Mouse (Mus musculus) naive thymus-derived CD4-positive, alpha-beta T cell, adult 5 months (primary cell): Measurements from ENCODE around the gene Twf1. TPM values are rescaled to one million over a fixed set of nuclear protein-coding genes. Genes with fewer than 3 reads are reported as not detected.

Experiments
- polyA plus RNA-seq: library from polyadenylated mRNA; unstranded; fragments of 100-300 nt; shearing (Covaris generic); gene quantifications from one replicate; pipeline ENCODE4 v1.2.1, GENCODE M21; 2017

Gene Twf1
- polyA plus RNA-seq, result 20.4 TPM

DNA sequence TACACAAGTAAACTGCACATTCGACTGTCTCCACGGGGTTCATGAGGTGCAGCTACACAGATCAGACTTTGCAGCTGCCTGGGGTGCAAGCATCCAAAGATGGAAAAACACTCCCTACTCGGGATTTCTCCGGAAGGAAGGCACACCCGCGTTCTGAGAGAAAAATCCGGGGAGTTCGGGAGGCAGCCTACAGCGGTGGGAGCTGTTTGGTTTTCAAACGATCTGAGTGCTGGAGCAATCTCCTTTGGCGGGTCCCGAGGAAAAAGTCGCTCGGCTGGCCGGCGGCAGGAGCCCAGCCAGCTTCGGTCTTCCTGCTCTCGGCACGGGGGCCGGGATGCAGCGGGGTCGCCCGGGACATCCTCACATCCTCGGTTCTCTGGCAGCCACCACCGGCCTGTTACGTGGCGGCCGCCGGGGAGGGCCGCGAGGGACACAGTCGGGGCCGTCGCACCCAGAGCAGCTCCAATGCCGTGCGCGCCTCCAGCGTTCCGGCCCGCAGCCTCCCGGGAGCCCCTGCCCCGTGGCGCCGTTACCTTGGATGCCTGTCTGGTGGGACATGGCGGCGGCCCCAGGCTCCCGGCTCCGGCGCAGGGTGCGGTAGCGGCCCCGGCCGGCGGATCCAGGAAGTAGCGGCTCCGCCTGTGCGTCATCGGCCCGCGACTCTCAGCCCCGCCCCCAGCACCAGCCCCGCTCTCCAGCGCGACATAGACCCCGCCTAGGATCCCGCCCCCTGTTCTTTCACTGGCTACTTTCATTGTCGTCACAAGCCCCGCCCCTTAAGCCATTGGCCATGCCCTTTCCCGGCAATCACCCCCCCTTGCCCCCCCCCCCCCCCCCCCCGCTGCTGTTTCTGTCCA, at the start of gene Twf1:
Gene Twf1, minus strand, starts transcription at position 671 of the 857 bp plus-strand sequence.

DNA sequence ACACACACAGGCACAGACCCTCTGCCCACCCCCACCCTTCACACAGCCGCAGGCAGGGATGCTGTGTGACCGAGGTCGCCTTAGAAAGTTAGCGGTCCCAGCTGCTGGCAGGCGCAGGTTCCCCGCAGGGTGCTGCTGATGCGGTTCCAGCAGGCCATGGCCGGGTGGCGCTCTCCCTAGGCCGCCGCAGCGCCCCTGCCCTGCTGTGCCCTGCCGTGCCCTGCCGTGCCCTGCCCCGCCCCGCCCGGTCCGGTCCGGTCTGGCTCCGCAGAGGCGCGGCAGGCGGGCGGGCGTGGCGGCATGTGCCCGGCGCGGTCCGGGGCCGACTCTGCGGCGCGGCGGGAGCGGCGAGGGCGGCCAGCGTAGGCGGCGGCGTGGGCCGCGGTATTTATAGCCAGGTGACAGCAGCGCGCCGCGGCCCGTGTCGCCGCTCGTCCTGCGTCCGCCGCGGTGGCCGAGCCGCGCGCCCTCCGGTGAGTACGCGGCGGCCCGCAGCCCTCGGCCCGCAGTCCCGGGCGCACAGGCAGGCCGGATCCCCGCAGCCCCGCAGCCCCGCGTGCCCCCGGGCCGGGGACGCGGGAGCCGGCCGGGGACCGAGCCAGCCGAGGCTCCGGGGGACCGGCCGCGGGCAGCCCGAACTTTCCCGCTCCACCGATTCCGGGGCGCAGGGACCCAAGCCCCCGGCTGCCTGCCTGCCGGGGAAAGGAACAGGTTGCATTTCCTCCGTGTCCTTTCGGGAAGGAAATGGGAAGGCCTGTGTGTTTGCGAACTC, 39.3 kb upstream of the Twf1 start, which contains the start of gene Tmem117:
Gene Tmem117, plus strand, starts transcription at position 403 of the 772 bp plus-strand sequence.

DNA sequence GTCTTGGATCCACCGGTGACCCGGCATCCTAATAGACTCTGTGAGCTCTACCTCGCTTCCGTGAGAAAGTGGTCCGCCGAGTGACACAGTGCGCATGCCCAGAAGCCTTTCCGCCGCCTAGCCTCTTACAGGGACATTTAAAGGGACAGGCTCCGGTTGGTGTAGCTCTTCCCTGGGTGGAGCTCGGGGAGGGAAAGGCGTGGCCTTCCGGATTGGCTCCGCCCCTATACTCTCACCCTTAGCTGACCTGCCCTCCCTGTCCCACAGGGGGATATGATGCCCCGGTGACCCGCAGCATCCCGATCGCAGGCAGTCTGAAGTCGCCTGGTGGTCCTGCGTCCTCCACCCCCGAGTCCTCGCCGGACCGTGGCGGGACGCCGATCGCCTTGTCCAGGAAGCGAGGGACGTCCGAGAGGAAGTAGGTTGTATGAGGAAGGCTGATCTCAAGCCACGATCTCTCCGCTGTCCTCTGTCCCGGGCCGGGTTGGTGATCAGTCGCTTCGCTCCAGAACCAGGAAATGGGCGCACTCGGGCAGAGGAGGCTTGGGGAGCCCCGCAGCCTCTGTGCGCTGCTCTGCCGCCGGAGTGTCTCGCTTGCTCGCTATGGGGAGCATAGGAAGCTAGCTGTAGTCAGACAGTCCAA, 46.2 kb downstream of the Twf1 start, which contains the start of the genes Pus7l and Irak4:
Gene Pus7l, minus strand, starts transcription at position 139 of the 643 bp plus-strand sequence.
Gene Irak4, plus strand, starts transcription at position 235 of the 643 bp plus-strand sequence.

Other genes with a start within 250 kb of the Twf1 start
- gene Adamts20, start 124.5 kb downstream of the Twf1 start, polyA plus RNA-seq, result not detected
- gene Pus7l, start 46.3 kb downstream of the Twf1 start, polyA plus RNA-seq, result 10.0 TPM
- gene Irak4, start 46.2 kb downstream of the Twf1 start, polyA plus RNA-seq, result 13.7 TPM
- gene Tmem117, start 39.3 kb upstream of the Twf1 start, polyA plus RNA-seq, result not detected